Mouse (Mus musculus): ENCODE measurements around the gene Obsl1. TPM values are rescaled to one million over a fixed set of nuclear protein-coding genes. Genes with fewer than 3 reads are reported as not detected.

The Obsl1 gene
- total and polyA plus RNA-seq, 3 experiments, result 0.08 to 1.2 TPM; not detected in 1

DNA sequence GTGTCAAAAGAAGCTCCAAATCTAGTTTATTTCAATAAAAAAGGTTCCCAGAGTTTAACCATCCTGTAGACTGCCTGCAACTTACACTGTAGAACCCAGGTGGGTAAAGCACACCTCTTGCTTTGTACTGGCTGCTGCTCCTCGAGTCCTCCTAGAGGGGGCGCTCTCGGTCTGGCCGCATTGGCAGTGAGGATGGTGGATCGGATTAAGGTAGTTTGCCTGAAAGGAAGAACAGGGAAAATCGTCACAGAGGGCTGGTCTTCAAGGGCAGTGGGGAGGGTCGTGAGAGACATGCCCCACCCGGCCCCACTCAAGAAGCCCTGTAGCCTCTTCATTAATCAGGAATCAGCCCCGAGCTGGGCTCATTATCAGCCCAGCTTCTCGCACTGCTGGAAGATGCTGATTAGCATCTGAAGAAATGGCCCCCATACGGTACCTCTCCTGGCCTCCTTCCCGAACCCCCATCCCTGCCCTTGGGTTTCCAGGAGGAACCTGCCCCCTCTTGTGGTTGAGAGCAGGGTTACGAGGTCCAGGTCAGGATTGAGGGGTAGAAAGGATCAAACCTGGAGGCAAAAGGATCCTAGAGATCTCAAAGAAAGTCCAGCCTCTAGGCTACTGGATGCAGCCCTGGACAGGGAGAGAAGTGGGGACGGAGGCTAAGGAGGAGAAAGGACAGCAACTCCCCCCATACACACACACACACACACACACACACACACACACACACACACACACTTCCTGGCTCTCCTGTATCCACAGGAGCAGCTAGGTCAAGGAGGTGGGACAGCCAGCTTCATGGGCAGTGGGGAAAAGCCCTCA, 49.3 kb downstream of the Obsl1 start:
- H3K27me3 ChIP-seq (ENCODE audit: control insufficient read depth in 1 of 2, insufficient read depth in 2 of 2, low read length in 2 of 2), result peaks cover 3% of the 10 kb centered on the region in 2 experiments; a peak in 2 of 4 replicates
- no peak for TF ChIP-seq TCF12 (IDR thresholded peaks at IDR 0.05; ENCODE audit: low read depth, low read length)
- no peak for TF ChIP-seq TAL1 (IDR thresholded peaks at IDR 0.05; ENCODE audit: low read length)
- peak; percentile 67 to 82 (median 69) for TF ChIP-seq CTCF (IDR thresholded peaks at IDR 0.05 in 2 of 3, conservative IDR thresholded peaks at IDR 0.05 in 1 of 3; ENCODE audit: control insufficient read depth in 1 of 3, insufficient read depth in 1 of 3, low read depth in 2 of 3, low read length in 3 of 3, poor library complexity in 1 of 3, severe bottlenecking in 1 of 3)
- no peak for TF ChIP-seq NELFE (IDR thresholded peaks at IDR 0.05; ENCODE audit: low read depth, low read length)
- TF ChIP-seq ZC3H11A (IDR thresholded peaks at IDR 0.05; ENCODE audit: low read depth, low read length), result no peak
- TF ChIP-seq UBTF (IDR thresholded peaks at IDR 0.05; ENCODE audit: borderline replicate concordance, insufficient read depth, low read depth, low read length), result no peak
- no peak for TF ChIP-seq MYC (IDR thresholded peaks at IDR 0.05; ENCODE audit: low read depth, low read length)
- TF ChIP-seq USF2 (IDR thresholded peaks at IDR 0.05; ENCODE audit: borderline replicate concordance in 1 of 2, insufficient read depth in 1 of 2, low read depth in 1 of 2, low read length in 2 of 2), result no peak
- TF ChIP-seq SMC3 (IDR thresholded peaks at IDR 0.05; ENCODE audit: low read depth, low read length), result peak; percentile 16; the same call in 1 of the 2 replicates
- TF ChIP-seq RAD21 (IDR thresholded peaks at IDR 0.05; ENCODE audit: low read depth, low read length), result peak; percentile 9
- H3K9ac ChIP-seq (ENCODE audit: control insufficient read depth, low read depth, low read length, poor library complexity, severe bottlenecking), result no peak overlapping the region
- peak; percentile 47 for DNase-seq (ENCODE audit: low read depth, low spot score)
- no peaks in the 10 kb centered on the region for H3K9me3 ChIP-seq (replicated peaks; ENCODE audit: insufficient read depth, low read length)
- no peaks in the 10 kb centered on the region for H3K79me2 ChIP-seq (ENCODE audit: control insufficient read depth, insufficient read depth, low read length, poor library complexity)
- no peak overlapping the region for H3K4me3 ChIP-seq (ENCODE audit: control insufficient read depth in 1 of 2, insufficient read depth in 1 of 2, low read depth in 2 of 2, low read length in 2 of 2)
- H3K36me3 ChIP-seq (ENCODE audit: control insufficient read depth in 1 of 2, insufficient read depth in 2 of 2, low read length in 2 of 2), result no peaks in the 10 kb centered on the region
- H3K27ac ChIP-seq (ENCODE audit: control insufficient read depth, low read depth, low read length), result no peak overlapping the region
- H3K4me1 ChIP-seq (ENCODE audit: control insufficient read depth in 1 of 2, insufficient read depth in 2 of 2, low read length in 2 of 2), result peaks cover 0 to 2% of the 10 kb centered on the region in 2 experiments; a peak in 2 of 4 replicates

DNA sequence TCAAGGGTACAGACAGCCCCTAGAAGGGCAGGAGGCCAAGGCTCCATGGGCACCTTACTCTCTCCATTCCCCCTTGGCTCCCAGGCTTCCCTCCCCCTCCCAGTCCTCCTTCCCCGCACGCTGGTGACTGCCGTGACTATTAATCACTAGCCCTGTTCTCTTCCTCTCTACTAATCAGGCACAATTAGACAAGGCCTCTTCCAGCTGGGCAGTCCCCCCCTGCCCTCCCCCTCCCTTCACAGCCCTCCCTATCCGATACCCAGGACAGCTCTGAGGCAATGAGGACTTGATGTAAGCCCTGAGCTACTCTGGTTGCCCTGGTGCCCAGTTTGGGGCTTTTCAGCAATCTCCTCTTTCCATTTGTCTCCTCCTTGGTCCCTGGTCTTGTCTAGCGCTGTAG, 50.3 kb downstream of the Obsl1 start:
- no peaks in the 10 kb centered on the region for H3K9me3 ChIP-seq (replicated peaks; ENCODE audit: insufficient read depth, low read length)
- H3K4me3 ChIP-seq (ENCODE audit: control insufficient read depth in 1 of 2, insufficient read depth in 1 of 2, low read depth in 2 of 2, low read length in 2 of 2), result no peak overlapping the region
- DNase-seq (ENCODE audit: low read depth, low spot score), result no peak
- H3K27ac ChIP-seq (ENCODE audit: control insufficient read depth, low read depth, low read length), result no peak overlapping the region
- no peaks in the 10 kb centered on the region for H3K79me2 ChIP-seq (ENCODE audit: control insufficient read depth, insufficient read depth, low read length, poor library complexity)
- H3K27me3 ChIP-seq (ENCODE audit: control insufficient read depth in 1 of 2, insufficient read depth in 2 of 2, low read length in 2 of 2), result peaks cover 3 to 4% of the 10 kb centered on the region in 2 experiments; a peak in 2 of 4 replicates
- H3K4me1 ChIP-seq (ENCODE audit: control insufficient read depth in 1 of 2, insufficient read depth in 2 of 2, low read length in 2 of 2), result peaks cover 0 to 2% of the 10 kb centered on the region in 2 experiments; a peak in 2 of 4 replicates
- TF ChIP-seq TBP (IDR thresholded peaks at IDR 0.05; ENCODE audit: low read depth, low read length) (no peak), TAL1 (IDR thresholded peaks at IDR 0.05; ENCODE audit: low read length) (no peak), SMC3 (IDR thresholded peaks at IDR 0.05; ENCODE audit: low read depth, low read length) (no peak), POLR2AphosphoS2 (IDR thresholded peaks at IDR 0.05; ENCODE audit: low read length) (no peak), ETS1 (IDR thresholded peaks at IDR 0.05; ENCODE audit: low read depth, low read length) (no peak), ZC3H11A (IDR thresholded peaks at IDR 0.05; ENCODE audit: low read depth, low read length) (no peak), RAD21 (IDR thresholded peaks at IDR 0.05; ENCODE audit: low read depth, low read length) (no peak), EP300 (IDR thresholded peaks at IDR 0.05; ENCODE audit: low read depth in 1 of 2, low read length in 2 of 2) (no peak), MYC (IDR thresholded peaks at IDR 0.05; ENCODE audit: low read depth, low read length) (no peak), ZMIZ1 (IDR thresholded peaks at IDR 0.05; ENCODE audit: low read depth, low read length) (no peak), CHD2 (IDR thresholded peaks at IDR 0.05; ENCODE audit: low read length) (no peak), CHD1 (IDR thresholded peaks at IDR 0.05; ENCODE audit: low read depth, low read length) (no peak), RCOR1 (IDR thresholded peaks at IDR 0.05; ENCODE audit: low read depth, low read length) (no peak), MEF2A (IDR thresholded peaks at IDR 0.05; ENCODE audit: extremely low read depth, insufficient replicate concordance, low read depth, low read length, poor library complexity, severe bottlenecking) (no peak), HCFC1 (IDR thresholded peaks at IDR 0.05; ENCODE audit: low read depth, low read length) (no peak), MYB (IDR thresholded peaks at IDR 0.05; ENCODE audit: low read depth, low read length) (no peak), NELFE (IDR thresholded peaks at IDR 0.05; ENCODE audit: low read depth, low read length) (no peak), USF1 (IDR thresholded peaks at IDR 0.05; ENCODE audit: low read depth, low read length) (no peak), ZKSCAN1 (IDR thresholded peaks at IDR 0.05; ENCODE audit: low read depth, low read length) (no peak)
- H3K9ac ChIP-seq (ENCODE audit: control insufficient read depth, low read depth, low read length, poor library complexity, severe bottlenecking), result no peak overlapping the region
- no peaks in the 10 kb centered on the region for H3K36me3 ChIP-seq (ENCODE audit: control insufficient read depth in 1 of 2, insufficient read depth in 2 of 2, low read length in 2 of 2)

Data from MEL (cell line).